Mouse (Mus musculus): Measurements from ENCODE around the gene Rps15. TPM values are rescaled to one million over a fixed set of nuclear protein-coding genes. Genes with fewer than 3 reads are reported as not detected.
A peak's percentile ranks its signal among the peaks of the same experiment; 100 is the strongest.
"Not testable (repeated sequence)": the region's sequence is repeated elsewhere in the genome, so short reads cannot be mapped to it uniquely, and the experiment has no call there.

Gene Rps15
- 583 and 598 TPM in 2 replicates for polyA plus RNA-seq (2015; fragmentation: Nextera tagmentation; extraction: Ambion mirVana)

- Histone ChIP-seq H3K9me3 (no peaks in the 10 kb centered on the region), H3K27ac (peak within 1 kb of the TSS; percentile 95), H3K36me3 (peaks cover 36% of the 10 kb centered on the region), H3K4me2 (peak within 1 kb of the TSS; percentile 99), H3K4me3 (peak within 1 kb of the TSS; percentile 89), H3K4me1 (replicated peaks) (peaks cover 52% of the 10 kb centered on the region), H3K9ac (peak within 1 kb of the TSS; percentile 100), H3K27me3 (no peaks in the 10 kb centered on the region)
- WGBS = under 1% methylated on average over 72 of the region's 72 CpGs
- ATAC-seq (ENCODE audit: low FRiP score) = peak; percentile 73
Observed at GRCm38 (mm10) chr10:80292251-80293146, at the start of gene Rps15. Gene Rps15, plus strand, starts transcription at chr10:80292453.

DNA sequence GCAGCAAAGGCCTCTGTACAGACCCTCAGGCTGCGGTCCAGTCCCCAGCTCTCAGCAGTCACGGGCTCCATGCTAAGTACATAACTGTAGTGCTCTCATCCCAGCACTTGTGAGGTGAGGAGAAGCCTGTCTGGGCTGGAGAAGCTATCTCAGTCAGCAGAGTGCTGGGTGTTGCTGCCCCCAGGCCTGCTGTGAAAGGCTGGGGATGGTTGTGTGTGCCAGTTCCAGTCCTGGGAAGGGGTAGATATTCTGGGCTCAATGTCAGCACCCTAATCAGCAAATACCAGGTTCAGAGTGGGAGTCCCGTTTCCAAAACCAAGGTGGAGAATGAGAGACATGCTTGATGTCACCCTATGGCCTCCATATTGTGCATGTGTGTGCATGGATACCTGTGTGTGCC, 49.6 kb upstream of the Rps15 start:
- ATAC-seq (ENCODE audit: low FRiP score) = no peak
- Histone ChIP-seq H3K27ac (no peak overlapping the region), H3K4me3 (no peak overlapping the region), H3K9ac (peak overlapping the region; percentile 9; the same call in 1 of the 2 replicates), H3K36me3 (peaks cover 69% of the 10 kb centered on the region), H3K9me3 (no peaks in the 10 kb centered on the region), H3K4me2 (no peak overlapping the region), H3K27me3 (no peaks in the 10 kb centered on the region), H3K4me1 (replicated peaks) (peaks cover 10% of the 10 kb centered on the region)
- WGBS = 95% methylated on average over 3 of the region's 3 CpGs

DNA sequence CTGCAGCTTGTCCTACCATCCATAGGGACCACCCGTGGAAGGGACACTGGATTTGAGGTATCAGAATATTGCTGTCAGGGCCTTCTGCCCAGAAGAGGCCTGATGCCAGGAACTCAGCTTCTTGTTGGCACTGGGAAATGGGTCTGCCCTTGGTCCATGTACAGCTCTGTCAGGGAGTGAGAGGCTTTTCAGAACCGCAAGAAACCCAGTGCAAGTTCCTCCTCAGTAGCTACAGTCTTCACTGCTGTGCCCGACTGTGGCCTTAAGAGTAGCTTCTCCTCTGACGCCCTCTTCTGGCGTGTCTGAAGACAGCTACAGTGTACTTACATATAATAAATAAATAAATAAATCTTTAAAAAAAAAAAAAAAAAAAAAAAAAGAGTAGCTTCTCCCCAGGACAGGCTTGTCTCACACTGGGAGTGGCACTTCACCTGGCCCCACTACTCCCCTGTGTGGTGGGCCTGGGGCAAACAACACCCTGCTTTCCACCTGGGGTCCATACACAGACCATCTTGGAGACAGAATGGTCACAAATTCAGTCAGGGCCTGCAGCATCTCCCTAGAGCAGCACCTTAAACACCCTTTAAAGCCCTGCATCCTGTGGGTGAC, 47.4 kb upstream of the Rps15 start:
- no peak for ATAC-seq (ENCODE audit: low FRiP score)
- H3K9ac ChIP-seq = peak overlapping the region; percentile 49; the same call in 1 of the 2 replicates

DNA sequence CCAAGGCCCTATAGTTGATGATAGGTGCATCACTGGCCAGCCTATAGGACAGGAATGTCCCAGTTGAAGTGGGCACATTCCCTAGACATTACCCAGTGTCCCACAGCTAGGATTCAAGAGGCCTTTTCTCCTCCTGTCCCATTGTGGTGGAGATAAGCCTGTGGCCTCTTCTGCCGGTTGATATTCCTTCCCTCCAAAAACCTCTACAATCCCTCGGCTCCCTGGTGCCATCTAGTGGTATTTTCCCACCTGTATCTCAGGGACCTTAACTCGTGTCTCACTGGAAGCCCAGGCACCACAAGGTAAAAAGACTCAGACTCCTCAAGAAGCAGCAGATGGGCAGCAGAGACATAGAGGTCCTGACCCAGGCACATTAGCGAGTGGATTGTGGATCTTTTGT, 46.7 kb upstream of the Rps15 start:
- Histone ChIP-seq H3K36me3 (peaks cover 39% of the 10 kb centered on the region), H3K9ac (peak overlapping the region; percentile 49; the same call in 1 of the 2 replicates), H3K4me2 (no peak overlapping the region), H3K27ac (peak overlapping the region; percentile 62; the same call in 1 of the 2 replicates), H3K4me3 (no peak overlapping the region), H3K4me1 (replicated peaks) (peaks cover 20% of the 10 kb centered on the region), H3K27me3 (no peaks in the 10 kb centered on the region), H3K9me3 (no peaks in the 10 kb centered on the region)
- 5% methylated on average over 4 of the region's 4 CpGs for WGBS
- ATAC-seq (ENCODE audit: low FRiP score) = no peak

More for the DNA sequence above, 47.4 kb upstream of the Rps15 start:
- H3K27ac ChIP-seq = peak overlapping the region; percentile 62; the same call in 1 of the 2 replicates
- 34% methylated on average over 5 of the region's 5 CpGs for WGBS
- H3K27me3 ChIP-seq = no peaks in the 10 kb centered on the region
- peaks cover 46% of the 10 kb centered on the region for H3K36me3 ChIP-seq
- H3K4me1 ChIP-seq (replicated peaks) = peaks cover 13% of the 10 kb centered on the region
- no peaks in the 10 kb centered on the region for H3K9me3 ChIP-seq
- no peak overlapping the region for H3K4me2 ChIP-seq
- no peak overlapping the region for H3K4me3 ChIP-seq

- Histone ChIP-seq H3K9ac (no peak overlapping the region), H3K27ac (0 out of 2 replicates have a peak overlapping the region, but pooled peaks have one; percentile 23), H3K36me3 (peaks cover 22% of the 10 kb centered on the region), H3K4me1 (replicated peaks) (peaks cover 30% of the 10 kb centered on the region), H3K27me3 (no peaks in the 10 kb centered on the region), H3K4me2 (no peak overlapping the region), H3K9me3 (no peaks in the 10 kb centered on the region), H3K4me3 (no peak overlapping the region)
- 44% methylated on average over 6 of the region's 6 CpGs for WGBS
- ATAC-seq (ENCODE audit: low FRiP score) = no peak
Observed at GRCm38 (mm10) chr10:80247849-80248248, 44.4 kb upstream of the Rps15 start.

DNA sequence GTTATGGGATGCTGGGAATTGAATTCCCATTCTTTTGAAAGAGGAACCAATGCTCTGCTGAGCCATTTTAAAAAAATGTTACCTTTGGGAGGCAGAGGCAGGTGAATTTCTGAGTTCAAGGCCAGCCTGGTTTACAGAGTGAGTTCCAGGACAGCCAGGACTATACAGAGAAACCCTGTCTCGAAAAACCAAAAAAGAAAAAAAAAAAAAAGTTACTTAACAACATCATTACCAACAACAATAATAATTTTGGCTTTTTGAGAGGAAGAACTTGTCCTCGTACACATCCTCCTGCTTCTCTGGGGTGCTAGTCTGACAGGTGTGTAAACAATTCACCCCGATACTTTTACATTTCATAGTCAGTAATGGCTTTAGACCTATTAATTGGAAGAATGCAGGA, 43.8 kb upstream of the Rps15 start:
- Histone ChIP-seq H3K4me2 (peak overlapping the region; percentile 97), H3K4me3 (peak overlapping the region; percentile 71; the same call in 1 of the 2 replicates), H3K4me1 (replicated peaks) (peaks cover 30% of the 10 kb centered on the region), H3K36me3 (peaks cover 20% of the 10 kb centered on the region), H3K27ac (0 out of 2 replicates have a peak overlapping the region, but pooled peaks have one; percentile 23)
- not testable (repeated sequence) for H3K27me3 ChIP-seq; H3K9ac ChIP-seq; ATAC-seq (ENCODE audit: low FRiP score); H3K9me3 ChIP-seq
- 49% methylated on average over 3 of the region's 3 CpGs for WGBS

GRCm38 (mm10) chr10:80248971-80249640, 43.1 kb upstream of the Rps15 start, which contains the start of gene Ndufs7:
Gene Ndufs7, plus strand, starts transcription at chr10:80249121.
- peak within 1 kb of the TSS; percentile 97 for H3K4me2 ChIP-seq
- H3K27me3 ChIP-seq = no peaks in the 10 kb centered on the region
- ATAC-seq (ENCODE audit: low FRiP score) = peak; percentile 88
- H3K9ac ChIP-seq = peak within 1 kb of the TSS; percentile 82
- H3K4me1 ChIP-seq (replicated peaks) = peaks cover 30% of the 10 kb centered on the region
- peaks cover 20% of the 10 kb centered on the region for H3K36me3 ChIP-seq
- peak within 1 kb of the TSS; percentile 91 for H3K27ac ChIP-seq
- H3K4me3 ChIP-seq = peak within 1 kb of the TSS; percentile 71
- WGBS = under 1% methylated on average over 53 of the region's 53 CpGs
- H3K9me3 ChIP-seq = no peaks in the 10 kb centered on the region

- ATAC-seq (ENCODE audit: low FRiP score) = no peak
- WGBS = 46% methylated on average over 2 of the region's 2 CpGs
Observed at GRCm38 (mm10) chr10:80250059-80250458, 42.2 kb upstream of the Rps15 start.

DNA sequence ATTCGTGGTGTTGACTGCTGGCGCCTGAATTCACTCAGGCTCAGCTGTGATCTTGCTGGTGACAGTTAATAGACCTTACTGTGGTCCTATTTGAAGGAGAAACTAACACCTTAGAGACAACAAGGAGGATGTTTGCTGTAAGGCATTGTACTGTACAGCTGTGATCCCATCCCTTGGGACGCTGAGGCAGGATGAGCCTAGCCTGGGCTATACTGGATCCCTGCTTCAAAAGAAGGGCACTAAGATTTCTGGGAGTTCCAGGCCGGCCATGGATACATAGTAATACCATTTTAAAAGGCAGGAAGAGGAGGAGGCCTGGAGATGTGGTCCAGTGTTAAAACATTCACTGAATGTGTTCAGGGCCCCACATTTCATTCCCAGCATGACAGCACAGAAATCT, 41.7 kb upstream of the Rps15 start:
- Histone ChIP-seq H3K9ac (0 out of 2 replicates have a peak overlapping the region, but pooled peaks have one; percentile 82), H3K9me3 (no peaks in the 10 kb centered on the region), H3K36me3 (peaks cover 30% of the 10 kb centered on the region), H3K4me2 (peak overlapping the region; percentile 97), H3K27me3 (no peaks in the 10 kb centered on the region), H3K4me3 (peak overlapping the region; percentile 71), H3K27ac (no peak overlapping the region), H3K4me1 (replicated peaks) (peaks cover 25% of the 10 kb centered on the region)
- WGBS = 91% methylated on average over 4 of the region's 4 CpGs
- ATAC-seq (ENCODE audit: low FRiP score) = no peak

More at GRCm38 (mm10) chr10:80250059-80250458, 42.2 kb upstream of the Rps15 start:
- H3K36me3 ChIP-seq = peaks cover 24% of the 10 kb centered on the region
- H3K27ac ChIP-seq = peak overlapping the region; percentile 91; the same call in 1 of the 2 replicates
- no peaks in the 10 kb centered on the region for H3K27me3 ChIP-seq
- no peaks in the 10 kb centered on the region for H3K9me3 ChIP-seq
- peak overlapping the region; percentile 71 for H3K4me3 ChIP-seq
- peaks cover 30% of the 10 kb centered on the region for H3K4me1 ChIP-seq (replicated peaks)
- H3K9ac ChIP-seq = peak overlapping the region; percentile 82
- H3K4me2 ChIP-seq = peak overlapping the region; percentile 97

DNA sequence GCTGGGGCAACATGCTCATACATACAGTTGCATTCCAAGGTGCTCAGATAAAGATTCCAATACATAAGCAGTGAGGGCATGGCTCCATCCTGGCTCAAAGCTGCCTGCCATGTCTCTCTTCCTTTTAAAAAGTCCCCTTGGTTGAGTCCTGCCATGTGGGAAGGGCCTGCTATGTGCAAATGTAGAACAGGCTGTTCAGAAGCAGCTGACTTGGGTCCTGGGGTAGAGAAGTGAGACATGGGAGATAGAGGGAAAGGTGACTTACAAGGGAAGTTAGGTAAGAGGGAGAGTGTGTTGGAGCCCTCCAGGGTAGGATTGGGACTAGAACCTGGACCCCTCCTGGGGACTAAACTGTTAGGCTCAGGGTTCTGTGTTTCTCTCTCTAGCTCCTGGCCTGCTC, 40.2 kb upstream of the Rps15 start:
- Histone ChIP-seq H3K4me2 (no peak overlapping the region), H3K4me1 (replicated peaks) (peaks cover 31% of the 10 kb centered on the region), H3K4me3 (no peak overlapping the region), H3K27me3 (no peaks in the 10 kb centered on the region), H3K27ac (no peak overlapping the region), H3K36me3 (peaks cover 44% of the 10 kb centered on the region), H3K9me3 (no peaks in the 10 kb centered on the region), H3K9ac (peak overlapping the region; percentile 49; the same call in 1 of the 2 replicates)
- no peak for ATAC-seq (ENCODE audit: low FRiP score)

- Histone ChIP-seq H3K9me3 (no peaks in the 10 kb centered on the region), H3K4me1 (replicated peaks) (peaks cover 31% of the 10 kb centered on the region), H3K4me2 (no peak overlapping the region), H3K4me3 (no peak overlapping the region), H3K27ac (no peak overlapping the region), H3K27me3 (no peaks in the 10 kb centered on the region), H3K36me3 (peaks cover 49% of the 10 kb centered on the region), H3K9ac (no peak overlapping the region)
- no peak for ATAC-seq (ENCODE audit: low FRiP score)
- 94% methylated on average over 11 of the region's 11 CpGs for WGBS
Observed at GRCm38 (mm10) chr10:80252493-80253274, 39.6 kb upstream of the Rps15 start.
